Mouse (Mus musculus) midbrain, postnatal 0 days (tissue): Measurements from ENCODE around the gene Nmnat3. TPM values are rescaled to one million over a fixed set of nuclear protein-coding genes. Genes with fewer than 3 reads are reported as not detected.
A peak's percentile ranks its signal among the peaks of the same experiment; 100 is the strongest.

ENCODE experiments used
- ATAC-seq: fragments of 200-750 bp; cut with Nextera tagmentation; 2 replicates; pipeline ENCODE4 v1.8.0; 2017; ENCODE audit warnings: moderate number of reproducible peaks, mild to moderate bottlenecking, moderate TSS enrichment, moderate library complexity; ENCODE audit not compliant: low FRiP score
- DNase-seq: peaks from one replicate; pipeline ENCODE4 v3.0.0-alpha.2; 2015; ENCODE audit warnings: low spot score
- H3K27ac ChIP-seq: fragments of 300-500 bp; sonication (generic); 2 replicates; pipeline ENCODE4 v1.5.1; 2014; ENCODE audit warnings: low read depth, mild to moderate bottlenecking, low read length, mixed read lengths
- H3K27me3 ChIP-seq: fragments of 300-500 bp; sonication (generic); 2 replicates; pipeline ENCODE4 v1.6.1; 2014; ENCODE audit warnings: low read length, control low read depth, mixed read lengths; ENCODE audit not compliant: insufficient read depth
- H3K36me3 ChIP-seq: fragments of 300-500 bp; sonication (generic); 2 replicates; pipeline ENCODE4 v1.6.1; 2014; ENCODE audit warnings: low read length, control low read depth, mixed read lengths; ENCODE audit not compliant: insufficient read depth
- H3K4me1 ChIP-seq: fragments of 300-500 bp; sonication (generic); 2 replicates; pipeline ENCODE4 v1.6.1; 2014; ENCODE audit warnings: mild to moderate bottlenecking, control low read depth, antibody characterized with exemption, low read length, mixed read lengths; ENCODE audit not compliant: insufficient read depth
- H3K4me2 ChIP-seq: fragments of 300-500 bp; sonication (generic); 2 replicates; pipeline ENCODE4 v1.6.1; 2014; ENCODE audit warnings: low read depth, mild to moderate bottlenecking, low read length, mixed read lengths; ENCODE audit not compliant: poor library complexity, severe bottlenecking
- H3K4me3 ChIP-seq: fragments of 300-500 bp; sonication (generic); 2 replicates; pipeline ENCODE4 v1.5.1; 2014; ENCODE audit warnings: low read depth, mild to moderate bottlenecking, low read length, moderate library complexity
- H3K9ac ChIP-seq: fragments of 300-500 bp; sonication (generic); replicated peaks from 2 replicates; pipeline ENCODE4 v1.6.1; 2014; ENCODE audit warnings: mild to moderate bottlenecking, low read length, moderate library complexity, mixed read lengths; ENCODE audit not compliant: poor library complexity, severe bottlenecking
- H3K9me3 ChIP-seq: fragments of 300-500 bp; sonication (generic); 2 replicates; pipeline ENCODE4 v1.6.1; 2016; ENCODE audit warnings: low read length, control low read depth
- CTCF ChIP-seq: IDR thresholded peaks from 2 replicates; pipeline ENCODE4 v1.5.1; 2016; ENCODE audit warnings: antibody characterized with exemption, mild to moderate bottlenecking
- WGBS: fragments of 180-500 bp; shearing (Covaris S2); extraction: QIAGEN DNeasy Blood & Tissue Kit; methylation state at CpG from one replicate; pipeline ENCODE4 v1.1.7; 2014; 5-methylcytosine and 5-hydroxymethylcytosine counted together
- polyA plus RNA-seq: library from polyadenylated mRNA; unstranded; fragments of >200 nt; fragmentation: Nextera tagmentation; extraction: Ambion mirVana; gene quantifications from 2 replicates; pipeline ENCODE4 v1.2.1, GENCODE M21; 2015
- total RNA-seq: library from RNA; depleted of rRNA; stranded (reverse); fragments of >200 nt; gene quantifications from 2 replicates; pipeline ENCODE4 v1.2.3, GENCODE M21; 2014; rRNA removed

Gene Nmnat3
- total and polyA plus RNA-seq, 2 experiments from 2014 or later: 0.88 to 1.0 TPM

DNA sequence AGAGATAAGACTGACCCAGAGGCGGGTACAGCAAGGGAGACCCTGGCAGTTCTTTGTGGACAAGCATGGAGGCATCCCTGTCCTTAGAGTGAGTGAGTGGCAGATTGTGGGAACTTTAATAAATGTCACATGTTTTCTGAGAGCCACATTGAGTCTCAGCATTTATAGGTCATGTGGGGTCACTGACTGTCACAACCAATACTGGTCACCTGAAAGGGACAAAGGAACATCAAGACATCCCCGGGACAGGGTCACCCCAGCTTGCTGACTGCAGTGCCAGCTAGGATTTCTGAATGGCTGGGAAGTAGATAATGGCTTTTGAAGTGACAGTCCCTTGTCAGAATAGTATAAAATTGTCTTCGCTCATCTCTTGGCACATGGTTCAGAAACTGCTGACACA lies 151.9 kb downstream of the Nmnat3 start:
- TF ChIP-seq CTCF: no peak
- ATAC-seq (no peak), DNase-seq (no peak)
- H3K4me1 ChIP-seq: no peaks in the 10 kb centered on the region
- H3K4me3 ChIP-seq: no peak overlapping the region
- H3K9me3 ChIP-seq: no peaks in the 10 kb centered on the region
- H3K36me3 ChIP-seq: no peaks in the 10 kb centered on the region
- 50% methylated on average over 3 of the region's 3 CpGs for WGBS
- no peak overlapping the region for H3K9ac ChIP-seq
- no peaks in the 10 kb centered on the region for H3K27me3 ChIP-seq
- H3K27ac ChIP-seq: no peak overlapping the region
- H3K4me2 ChIP-seq: no peak overlapping the region

DNA sequence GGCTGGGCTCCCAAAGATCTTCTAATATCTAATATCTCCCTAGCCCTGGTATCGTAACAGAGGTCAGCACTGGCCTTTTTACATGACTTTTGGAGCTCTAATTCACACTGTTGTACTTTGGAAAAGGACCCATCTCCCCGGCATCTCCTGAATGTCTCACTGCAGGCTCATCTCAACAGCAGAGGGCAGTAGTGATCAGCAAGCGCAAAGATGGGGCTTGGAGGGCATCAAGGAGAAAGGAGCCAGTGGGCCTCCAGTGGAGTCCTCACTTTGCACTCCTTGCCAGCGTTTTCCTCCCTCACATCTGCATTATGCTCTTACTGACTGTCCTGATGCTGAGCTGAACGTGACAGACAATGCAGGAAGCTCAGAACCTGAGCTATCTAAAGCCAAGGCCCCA lies 155.4 kb downstream of the Nmnat3 start:
- peak; percentile 75 for TF ChIP-seq CTCF
- H3K4me3 ChIP-seq: no peak overlapping the region
- no peaks in the 10 kb centered on the region for H3K27me3 ChIP-seq
- no peaks in the 10 kb centered on the region for H3K9me3 ChIP-seq
- H3K36me3 ChIP-seq: no peaks in the 10 kb centered on the region
- ATAC-seq: no peak
- H3K4me2 ChIP-seq: no peak overlapping the region
- no peaks in the 10 kb centered on the region for H3K4me1 ChIP-seq
- no peak overlapping the region for H3K9ac ChIP-seq
- WGBS: 47% methylated on average over 5 of the region's 5 CpGs
- DNase-seq: peak; percentile 40
- H3K27ac ChIP-seq: no peak overlapping the region

DNA sequence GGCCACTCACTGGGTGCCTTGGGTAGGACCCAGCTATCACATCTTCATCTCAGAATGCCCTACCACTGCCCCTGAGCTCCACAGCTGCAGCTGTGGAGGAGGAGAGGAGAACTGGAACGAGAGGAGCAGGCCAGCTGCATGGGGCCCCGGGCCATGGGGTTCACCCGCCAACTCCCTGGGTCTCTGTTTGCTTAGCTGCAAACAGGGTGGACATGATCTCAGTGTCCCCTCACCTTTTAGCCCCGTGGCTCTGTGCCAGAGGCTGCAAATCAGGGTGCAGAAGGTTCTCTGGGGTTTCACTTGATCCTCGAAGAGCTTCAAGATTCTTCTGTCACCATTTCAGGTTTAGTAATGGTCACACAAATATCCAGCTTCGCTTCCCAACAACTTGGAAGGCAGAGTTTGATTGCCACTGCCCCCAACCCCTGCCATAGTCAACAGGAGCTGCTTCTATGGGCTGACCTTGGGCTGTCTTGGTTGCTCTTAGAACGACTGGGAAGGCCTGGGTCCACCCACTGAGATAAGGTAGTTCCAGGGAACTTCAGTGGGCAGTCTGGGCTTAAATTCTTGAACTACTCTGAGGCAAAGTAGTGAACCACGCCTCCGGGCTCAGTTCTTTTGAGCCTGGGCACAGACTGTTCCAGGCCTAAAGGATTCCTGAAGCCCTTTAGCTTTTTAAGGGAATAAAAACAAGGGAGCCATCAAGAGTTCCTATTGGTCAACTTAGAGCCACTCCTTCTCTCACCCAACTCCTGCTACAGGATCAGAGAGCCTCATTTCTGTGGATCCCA lies 158.3 kb downstream of the Nmnat3 start:
- DNase-seq (no peak), ATAC-seq (no peak)
- H3K4me3 ChIP-seq: no peak overlapping the region

DNA sequence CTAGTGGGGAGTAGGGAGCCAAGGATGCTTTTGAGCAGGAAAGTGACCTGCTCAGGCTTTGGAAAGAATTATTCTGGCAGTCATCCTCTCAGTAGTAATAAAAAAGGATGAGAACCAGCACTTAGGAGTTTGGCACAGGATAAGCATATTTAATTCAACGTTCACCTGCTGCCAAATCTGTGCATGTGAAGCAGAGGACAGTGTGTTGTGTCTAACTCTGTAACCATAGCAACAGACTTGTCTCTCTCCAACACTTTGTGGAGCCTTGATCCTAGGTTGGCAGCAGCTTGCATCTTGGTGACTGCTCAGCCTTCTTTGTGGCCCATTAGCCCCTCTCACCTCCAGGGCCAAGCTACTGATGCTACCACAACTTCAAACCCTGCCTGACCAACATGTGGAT lies 163.7 kb downstream of the Nmnat3 start:
- DNase-seq (peak; percentile 47), ATAC-seq (no peak)
- no peak overlapping the region for H3K4me2 ChIP-seq
- H3K9ac ChIP-seq: no peak overlapping the region
- TF ChIP-seq CTCF: no peak
- WGBS: 28% methylated on average over 1 of the region's 1 CpGs
- no peak overlapping the region for H3K27ac ChIP-seq
- no peaks in the 10 kb centered on the region for H3K9me3 ChIP-seq
- H3K36me3 ChIP-seq: no peaks in the 10 kb centered on the region
- H3K4me3 ChIP-seq: no peak overlapping the region
- H3K4me1 ChIP-seq: no peaks in the 10 kb centered on the region
- no peaks in the 10 kb centered on the region for H3K27me3 ChIP-seq

More for the DNA sequence above, 158.3 kb downstream of the Nmnat3 start:
- TF ChIP-seq CTCF: no peak
- H3K9ac ChIP-seq: no peak overlapping the region
- no peak overlapping the region for H3K27ac ChIP-seq
- no peaks in the 10 kb centered on the region for H3K36me3 ChIP-seq
- no peaks in the 10 kb centered on the region for H3K9me3 ChIP-seq
- 87% methylated on average over 9 of the region's 9 CpGs for WGBS
- H3K4me1 ChIP-seq: no peaks in the 10 kb centered on the region
- H3K4me2 ChIP-seq: no peak overlapping the region
- no peaks in the 10 kb centered on the region for H3K27me3 ChIP-seq

DNA sequence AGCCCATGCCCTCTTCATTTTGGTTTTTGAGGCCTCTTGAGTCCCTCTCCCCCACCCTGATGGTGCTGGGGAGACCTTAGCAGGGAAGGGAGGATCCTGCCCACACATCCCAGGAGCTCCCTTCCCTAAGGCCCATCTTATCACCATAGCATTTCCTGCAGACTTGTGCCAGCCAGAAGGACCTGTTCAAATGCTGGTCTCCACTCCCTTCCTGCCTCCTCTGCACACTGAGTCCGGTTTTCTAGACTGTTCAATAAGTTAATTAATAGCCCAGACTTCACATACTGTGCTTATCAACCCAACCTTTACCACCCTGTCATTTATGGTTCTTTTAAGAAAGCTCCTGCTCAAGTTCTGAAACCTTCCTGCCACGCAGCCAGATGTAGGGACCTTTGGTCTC lies 179.5 kb downstream of the Nmnat3 start:
- DNase-seq: no peak
- 75% methylated on average over 2 of the region's 2 CpGs for WGBS
- no peaks in the 10 kb centered on the region for H3K36me3 ChIP-seq
- H3K4me2 ChIP-seq: no peak overlapping the region
- no peaks in the 10 kb centered on the region for H3K27me3 ChIP-seq
- no peak overlapping the region for H3K4me3 ChIP-seq
- no peaks in the 10 kb centered on the region for H3K4me1 ChIP-seq
- no peak for ATAC-seq
- no peaks in the 10 kb centered on the region for H3K9me3 ChIP-seq
- no peak overlapping the region for H3K27ac ChIP-seq
- no peak for TF ChIP-seq CTCF
- no peak overlapping the region for H3K9ac ChIP-seq

Other genes with a start within 250 kb of the Nmnat3 start
- 10.5 and 11.5 TPM in 2 replicates for gene Rbp1, start 135.5 kb downstream of the Nmnat3 start, total RNA-seq
- 27.6 and 30.0 TPM in 2 replicates for gene Rbp1, start 135.5 kb downstream of the Nmnat3 start, polyA plus RNA-seq
- gene Rbp2, start 198.7 kb downstream of the Nmnat3 start, total RNA-seq: 1.6 TPM in 1 of 2 replicates, not detected in the other
- 0.32 and 0.49 TPM in 2 replicates for gene Rbp2, start 198.7 kb downstream of the Nmnat3 start, polyA plus RNA-seq